Mouse (Mus musculus) neural tube, embryonic 11.5 days (tissue): ENCODE measurements around the gene Rnf213. TPM values are rescaled to one million over a fixed set of nuclear protein-coding genes. Genes with fewer than 3 reads are reported as not detected.

Experiments used
- ATAC-seq: fragments of 200-750 bp; cut with Nextera tagmentation; 2 replicates; pipeline ENCODE4 v1.8.0; 2017; ENCODE audit warnings: moderate number of reproducible peaks, mild to moderate bottlenecking, moderate TSS enrichment, moderate library complexity; ENCODE audit not compliant: insufficient read depth, low FRiP score, low TSS enrichment
- DNase-seq: peaks from one replicate; pipeline ENCODE4 v3.0.0-alpha.2; 2015; ENCODE audit warnings: low spot score
- H3K27ac ChIP-seq: fragments of 300-500 bp; sonication (generic); 2 replicates; pipeline ENCODE4 v1.5.1; 2014; ENCODE audit warnings: low read depth, mild to moderate bottlenecking, low read length
- H3K27me3 ChIP-seq: fragments of 300-500 bp; sonication (generic); 2 replicates; pipeline ENCODE4 v1.6.1; 2014; ENCODE audit warnings: mild to moderate bottlenecking, low read length, mixed read lengths; ENCODE audit not compliant: control insufficient read depth, insufficient read depth
- H3K36me3 ChIP-seq: fragments of 300-500 bp; sonication (generic); 2 replicates; pipeline ENCODE4 v1.6.1; 2014; ENCODE audit warnings: mild to moderate bottlenecking, low read length, moderate library complexity, mixed read lengths; ENCODE audit not compliant: control insufficient read depth, insufficient read depth
- H3K4me1 ChIP-seq: fragments of 300-500 bp; sonication (generic); 2 replicates; pipeline ENCODE4 v1.6.1; 2014; ENCODE audit warnings: low read length, mixed read lengths; ENCODE audit not compliant: control insufficient read depth, insufficient read depth
- H3K4me2 ChIP-seq: fragments of 300-500 bp; sonication (generic); 2 replicates; pipeline ENCODE4 v1.6.1; 2014; ENCODE audit warnings: low read depth, mild to moderate bottlenecking, moderate library complexity
- H3K4me3 ChIP-seq: fragments of 300-500 bp; sonication (generic); 2 replicates; pipeline ENCODE4 v1.5.1; 2014; ENCODE audit warnings: low read depth, low read length
- H3K9ac ChIP-seq: fragments of 300-500 bp; sonication (generic); 2 replicates; pipeline ENCODE4 v1.6.1; 2014; ENCODE audit warnings: mild to moderate bottlenecking, low read length
- H3K9me3 ChIP-seq: fragments of 300-500 bp; sonication (generic); 2 replicates; pipeline ENCODE4 v1.6.1; 2016; ENCODE audit warnings: low read length; ENCODE audit not compliant: control insufficient read depth
- WGBS: fragments of 180-500 bp; shearing (Covaris S2); extraction: QIAGEN DNeasy Blood & Tissue Kit; methylation state at CpG from one replicate; pipeline ENCODE4 v1.1.7; 2014; 5-methylcytosine and 5-hydroxymethylcytosine counted together
- polyA plus RNA-seq: library from polyadenylated mRNA; unstranded; fragments of >200 nt; fragmentation: Nextera tagmentation; extraction: Ambion mirVana; gene quantifications from 2 replicates; pipeline ENCODE4 v1.2.1, GENCODE M21; 2014

Rnf213 gene
- polyA plus RNA-seq, 1 experiment from 2014 or later: 1.9 TPM

GRCm38 (mm10) chr11:119442199-119442598 is 49.3 kb downstream of the Rnf213 start:
- H3K27me3 ChIP-seq: no peaks in the 10 kb centered on the region
- H3K27ac ChIP-seq: no peak overlapping the region
- WGBS: 93% methylated on average over 8 of the region's 8 CpGs
- H3K4me2 ChIP-seq: no peak overlapping the region
- no peaks in the 10 kb centered on the region for H3K9me3 ChIP-seq
- ATAC-seq (no peak), DNase-seq (no peak)
- H3K4me3 ChIP-seq: no peak overlapping the region
- no peaks in the 10 kb centered on the region for H3K4me1 ChIP-seq
- H3K36me3 ChIP-seq: no peaks in the 10 kb centered on the region
- H3K9ac ChIP-seq: no peak overlapping the region

GRCm38 (mm10) chr11:119443442-119443841 is 50.5 kb downstream of the Rnf213 start:
- no peaks in the 10 kb centered on the region for H3K4me1 ChIP-seq
- H3K9me3 ChIP-seq: no peaks in the 10 kb centered on the region
- H3K27ac ChIP-seq: no peak overlapping the region
- no peak overlapping the region for H3K4me2 ChIP-seq
- H3K9ac ChIP-seq: no peak overlapping the region
- H3K27me3 ChIP-seq: no peaks in the 10 kb centered on the region
- no peaks in the 10 kb centered on the region for H3K36me3 ChIP-seq
- WGBS: 94% methylated on average over 9 of the region's 9 CpGs
- no peak overlapping the region for H3K4me3 ChIP-seq
- ATAC-seq (no peak), DNase-seq (no peak)

- Histone ChIP-seq H3K27me3 (no peaks in the 10 kb centered on the region), H3K4me2 (no peak overlapping the region), H3K27ac (no peak overlapping the region), H3K36me3 (no peaks in the 10 kb centered on the region), H3K4me3 (no peak overlapping the region), H3K4me1 (no peaks in the 10 kb centered on the region), H3K9ac (no peak overlapping the region), H3K9me3 (no peaks in the 10 kb centered on the region)
- no peak for ATAC-seq
- 90% methylated on average over 4 of the region's 4 CpGs for WGBS
- DNase-seq: no peak
Observed at GRCm38 (mm10) chr11:119456097-119456496, 63.2 kb downstream of the Rnf213 start.

GRCm38 (mm10) chr11:119477876-119478275 is 85.0 kb downstream of the Rnf213 start:
- Histone ChIP-seq H3K36me3 (no peaks in the 10 kb centered on the region), H3K27me3 (no peaks in the 10 kb centered on the region), H3K4me1 (no peaks in the 10 kb centered on the region), H3K9ac (no peak overlapping the region), H3K4me2 (no peak overlapping the region), H3K27ac (no peak overlapping the region), H3K4me3 (no peak overlapping the region), H3K9me3 (no peaks in the 10 kb centered on the region)
- WGBS: 91% methylated on average over 4 of the region's 4 CpGs
- no peak for ATAC-seq
- no peak for DNase-seq

GRCm38 (mm10) chr11:119490861-119491689 is 98.2 kb downstream of the Rnf213 start, which contains the start of gene Endov:
Gene Endov, plus strand, starts transcription at chr11:119491347.
- peak within 1 kb of the TSS; percentile 85 for H3K9ac ChIP-seq
- H3K9me3 ChIP-seq: no peaks in the 10 kb centered on the region
- ATAC-seq: peak; percentile 93
- no peaks in the 10 kb centered on the region for H3K27me3 ChIP-seq
- 0 out of 2 replicates have a peak, but pooled peaks cover 2% of the 10 kb centered on the region for H3K36me3 ChIP-seq
- DNase-seq: peak; percentile 99
- peak within 1 kb of the TSS; percentile 88 for H3K27ac ChIP-seq
- WGBS: under 1% methylated on average over 66 of the region's 66 CpGs
- peak within 1 kb of the TSS; percentile 72 for H3K4me3 ChIP-seq
- peak within 1 kb of the TSS; percentile 83 for H3K4me2 ChIP-seq
- peaks cover 10% of the 10 kb centered on the region for H3K4me1 ChIP-seq

GRCm38 (mm10) chr11:119491690-119492087 is 98.8 kb downstream of the Rnf213 start:
- Histone ChIP-seq H3K36me3 (0 out of 2 replicates have a peak, but pooled peaks cover 2% of the 10 kb centered on the region), H3K27ac (peak overlapping the region; percentile 88), H3K4me1 (peaks cover 10% of the 10 kb centered on the region), H3K27me3 (no peaks in the 10 kb centered on the region), H3K9me3 (no peaks in the 10 kb centered on the region), H3K4me2 (peak overlapping the region; percentile 83), H3K9ac (peak overlapping the region; percentile 85), H3K4me3 (peak overlapping the region; percentile 72)
- 6% methylated on average over 25 of the region's 27 CpGs for WGBS
- ATAC-seq (peak; percentile 29; the same call in 1 of the 2 replicates), DNase-seq (no peak)

GRCm38 (mm10) chr11:119492830-119493229 is 99.9 kb downstream of the Rnf213 start:
- H3K9me3 ChIP-seq: no peaks in the 10 kb centered on the region
- H3K9ac ChIP-seq: 0 out of 2 replicates have a peak overlapping the region, but pooled peaks have one; percentile 18
- 0 out of 2 replicates have a peak, but pooled peaks cover 2% of the 10 kb centered on the region for H3K36me3 ChIP-seq
- WGBS: 92% methylated on average over 6 of the region's 6 CpGs
- H3K4me1 ChIP-seq: peaks cover 10% of the 10 kb centered on the region
- no peaks in the 10 kb centered on the region for H3K27me3 ChIP-seq
- peak overlapping the region; percentile 83 for H3K4me2 ChIP-seq
- ATAC-seq: no peak
- no peak overlapping the region for H3K27ac ChIP-seq
- H3K4me3 ChIP-seq: peak overlapping the region; percentile 72; the same call in 1 of the 2 replicates
- DNase-seq: no peak

- no peaks in the 10 kb centered on the region for H3K27me3 ChIP-seq
- no peak overlapping the region for H3K4me2 ChIP-seq
- no peak for DNase-seq
- no peak for ATAC-seq
- no peaks in the 10 kb centered on the region for H3K9me3 ChIP-seq
- no peak overlapping the region for H3K4me3 ChIP-seq
- 0 out of 2 replicates have a peak, but pooled peaks cover 2% of the 10 kb centered on the region for H3K36me3 ChIP-seq
- H3K27ac ChIP-seq: no peak overlapping the region
- 84% methylated on average over 4 of the region's 4 CpGs for WGBS
- H3K4me1 ChIP-seq: peaks cover 10% of the 10 kb centered on the region
- no peak overlapping the region for H3K9ac ChIP-seq
Observed at GRCm38 (mm10) chr11:119493516-119493915, 100.6 kb downstream of the Rnf213 start.

- Histone ChIP-seq H3K4me2 (no peak overlapping the region), H3K4me3 (no peak overlapping the region), H3K27me3 (no peaks in the 10 kb centered on the region), H3K27ac (no peak overlapping the region), H3K9ac (no peak overlapping the region), H3K36me3 (peaks cover 4% of the 10 kb centered on the region; the same call in 1 of the 2 replicates), H3K9me3 (no peaks in the 10 kb centered on the region), H3K4me1 (peaks cover 10% of the 10 kb centered on the region)
- 94% methylated on average over 5 of the region's 5 CpGs for WGBS
- DNase-seq (no peak), ATAC-seq (no peak)
Observed at GRCm38 (mm10) chr11:119496147-119496546, 103.2 kb downstream of the Rnf213 start.
